In genomic region chr9:43394204-43394603, GRCm38 (mm10) we compare ENCODE assay signal across 11 mouse cellular contexts.
DNase-seq lines count a peak whose midpoint lies in the region; ATAC-seq and TF ChIP-seq lines count a peak whose summit lies in the region.
"Had no signal": no experiment of that assay in that cellular context is flagged by ENCODE, and none has a peak within 500 bp of the region (broad histone marks: within the 10 kb centered on the region; RNA-seq: fewer than 3 reads in every experiment).

No protein-coding gene starts in this region.

- no peak overlapping the region for H3K4me3 ChIP-seq in heart, embryonic 12.5 days
- no peak overlapping the region for H3K4me3 ChIP-seq in limb, embryonic 14.5 days (replicated peaks; ENCODE audit: low read length)
- H3K4me3 ChIP-seq in limb, embryonic 10.5 days: no peak overlapping the region
- no peak overlapping the region for H3K4me3 ChIP-seq in embryonic facial prominence, embryonic 15.5 days (replicated peaks)

- no peak for TF ChIP-seq POLR2A in limb, embryonic 14.5 days (IDR thresholded peaks at IDR 0.05; ENCODE audit: borderline replicate concordance, extremely low read depth, insufficient read depth, insufficient read length)

- H3K4me1 ChIP-seq in heart, embryonic 12.5 days (replicated peaks): no peaks in the 10 kb centered on the region
- H3K4me1 ChIP-seq in limb, embryonic 14.5 days (ENCODE audit: control insufficient read depth, insufficient read depth, low read length): no peaks in the 10 kb centered on the region
- peaks cover 14% of the 10 kb centered on the region for H3K4me1 ChIP-seq in limb, embryonic 10.5 days
- 0 out of 2 replicates have a peak, but pooled peaks cover 3% of the 10 kb centered on the region for H3K4me1 ChIP-seq in embryonic facial prominence, embryonic 15.5 days

- no peaks in the 10 kb centered on the region for H3K36me3 ChIP-seq in heart, embryonic 12.5 days
- no peaks in the 10 kb centered on the region for H3K36me3 ChIP-seq in limb, embryonic 14.5 days (ENCODE audit: control insufficient read depth, insufficient read depth, low read length)
- no peaks in the 10 kb centered on the region for H3K36me3 ChIP-seq in limb, embryonic 10.5 days
- no peaks in the 10 kb centered on the region for H3K36me3 ChIP-seq in embryonic facial prominence, embryonic 15.5 days

- H3K27me3 ChIP-seq in heart, embryonic 12.5 days (replicated peaks): peaks cover 10% of the 10 kb centered on the region
- no peaks in the 10 kb centered on the region for H3K27me3 ChIP-seq in limb, embryonic 14.5 days (ENCODE audit: control insufficient read depth, insufficient read depth, low read length)
- H3K27me3 ChIP-seq in limb, embryonic 10.5 days (ENCODE audit: low read depth, poor library complexity, severe bottlenecking): no peaks in the 10 kb centered on the region
- no peaks in the 10 kb centered on the region for H3K27me3 ChIP-seq in embryonic facial prominence, embryonic 15.5 days

- WGBS in heart, embryonic 12.5 days: 46% methylated on average over 5 of the region's 5 CpGs
- WGBS in limb, embryonic 14.5 days: 52% methylated on average over 5 of the region's 5 CpGs
- WGBS in limb, embryonic 10.5 days: 80% methylated on average over 5 of the region's 5 CpGs
- WGBS in embryonic facial prominence, embryonic 15.5 days: 29% methylated on average over 5 of the region's 5 CpGs

- H3K27ac ChIP-seq in heart, embryonic 12.5 days (ENCODE audit: poor library complexity, severe bottlenecking): no peak overlapping the region
- no peak overlapping the region for H3K27ac ChIP-seq in limb, embryonic 14.5 days (replicated peaks; ENCODE audit: low read depth, low read length)
- H3K27ac ChIP-seq in limb, embryonic 10.5 days: no peak overlapping the region
- 0 out of 2 replicates have a peak overlapping the region, but pooled peaks have one; percentile 39 for H3K27ac ChIP-seq in embryonic facial prominence, embryonic 15.5 days (replicated peaks)

- DNase-seq in cerebellum, adult 11 months: peak; percentile 4
- DNase-seq in cerebellum, postnatal 10 days: no peak
- DNase-seq in heart, postnatal 4 days: peak; percentile 7
- peak; percentile 50 for DNase-seq in limb, embryonic 14.5 days (ENCODE audit: low spot score)
- no peak for DNase-seq in limb, embryonic 10.5 days (ENCODE audit: low spot score)
- DNase-seq in gastrocnemius, adult 18-20 months (ENCODE audit: low spot score): no peak
- DNase-seq: adrenal gland, postnatal 14 days; spleen, adult 18-20 months had no signal

- no peak overlapping the region for H3K9ac ChIP-seq in heart, embryonic 12.5 days
- H3K9ac ChIP-seq in limb, embryonic 14.5 days (ENCODE audit: low read depth, low read length, severe bottlenecking): no peak overlapping the region
- H3K9ac ChIP-seq in embryonic facial prominence, embryonic 15.5 days: no peak overlapping the region

- H3K9me3 ChIP-seq in heart, embryonic 12.5 days (replicated peaks): peaks cover 6% of the 10 kb centered on the region; the same call in 1 of the 2 replicates
- peaks cover 5% of the 10 kb centered on the region; the same call in 1 of the 2 replicates for H3K9me3 ChIP-seq in limb, embryonic 14.5 days (ENCODE audit: control insufficient read depth, low read length)
- no peaks in the 10 kb centered on the region for H3K9me3 ChIP-seq in limb, embryonic 10.5 days (replicated peaks)
- H3K9me3 ChIP-seq in embryonic facial prominence, embryonic 15.5 days (replicated peaks): no peaks in the 10 kb centered on the region

- no peak for ATAC-seq in heart, embryonic 12.5 days (ENCODE audit: insufficient number of reproducible peaks, low FRiP score)
- ATAC-seq in limb, embryonic 14.5 days (ENCODE audit: low FRiP score, low read depth): no peak
- peak; percentile 26; the same call in 1 of the 2 replicates for ATAC-seq in embryonic facial prominence, embryonic 15.5 days (ENCODE audit: insufficient number of reproducible peaks, low FRiP score, low TSS enrichment, low read depth)
- ATAC-seq: intestine, embryonic 16.5 days had no signal

- no peak overlapping the region for H3K4me2 ChIP-seq in heart, embryonic 12.5 days
- no peak overlapping the region for H3K4me2 ChIP-seq in limb, embryonic 14.5 days (replicated peaks; ENCODE audit: low read depth, low read length, severe bottlenecking)
- no peak overlapping the region for H3K4me2 ChIP-seq in embryonic facial prominence, embryonic 15.5 days (replicated peaks)

Comparison
In these comparisons a context has a peak if more than half of its experiments do, and no peak if none do; other contexts are left out.
1. DNase-seq: peak in cerebellum, adult 11 months (single experiment), heart, postnatal 4 days (single experiment) and limb, embryonic 14.5 days (single experiment); none in cerebellum, postnatal 10 days (0 of 2), limb, embryonic 10.5 days (single experiment) and gastrocnemius, adult 18-20 months (single experiment).